Mouse (Mus musculus) cerebellum, postnatal 10 days (tissue): ENCODE results near the gene Sart3.
"Not testable (repeated sequence)": the region's sequence is repeated elsewhere in the genome, so short reads cannot be mapped to it uniquely, and the experiment has no call there.

ENCODE experiments used
- DNase-seq, 2 experiments: peaks; one replicate each; pipeline ENCODE4 v3.0.0; 2021; ENCODE audit warnings: mixed read lengths in 2 of 2

The Sart3 gene

GRCm38 (mm10) chr5:113790453-113791196, 18.3 kb upstream of the Sart3 start:
- DNase-seq = no peak

DNA sequence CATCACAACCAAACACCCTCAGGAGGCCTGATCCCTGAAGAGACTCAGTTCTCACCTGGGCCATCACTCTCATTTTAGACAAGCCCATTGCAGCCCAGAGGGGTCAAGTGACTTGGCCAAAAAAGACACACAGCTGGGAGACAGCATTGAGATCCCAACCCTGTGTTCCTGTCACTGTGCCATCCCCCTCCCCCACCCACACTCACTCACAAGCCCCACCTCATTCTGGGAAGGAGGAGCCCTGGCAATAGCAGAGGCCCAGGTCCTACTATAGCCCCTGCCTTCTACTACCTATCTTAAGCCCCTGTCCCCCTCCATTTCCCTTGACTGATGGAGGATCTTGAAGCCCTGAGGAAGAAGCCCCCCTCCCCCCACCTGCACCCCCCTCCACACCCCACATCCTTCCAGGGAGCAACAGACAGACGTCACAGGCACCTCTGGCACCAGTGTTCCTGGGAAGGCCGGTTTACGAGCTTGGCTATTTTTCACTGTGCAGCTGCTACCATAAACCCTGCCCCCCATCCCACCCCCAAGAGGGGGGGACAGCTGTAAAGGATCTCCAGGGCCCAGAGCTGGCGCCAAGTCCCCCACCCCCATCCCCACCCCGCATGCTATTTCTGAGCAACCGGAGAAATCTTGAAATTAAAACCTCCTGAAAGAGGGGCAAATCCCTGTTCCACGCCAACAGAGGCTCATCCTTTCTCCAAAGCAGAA, 16.9 kb upstream of the Sart3 start:
- DNase-seq = no peak

DNA sequence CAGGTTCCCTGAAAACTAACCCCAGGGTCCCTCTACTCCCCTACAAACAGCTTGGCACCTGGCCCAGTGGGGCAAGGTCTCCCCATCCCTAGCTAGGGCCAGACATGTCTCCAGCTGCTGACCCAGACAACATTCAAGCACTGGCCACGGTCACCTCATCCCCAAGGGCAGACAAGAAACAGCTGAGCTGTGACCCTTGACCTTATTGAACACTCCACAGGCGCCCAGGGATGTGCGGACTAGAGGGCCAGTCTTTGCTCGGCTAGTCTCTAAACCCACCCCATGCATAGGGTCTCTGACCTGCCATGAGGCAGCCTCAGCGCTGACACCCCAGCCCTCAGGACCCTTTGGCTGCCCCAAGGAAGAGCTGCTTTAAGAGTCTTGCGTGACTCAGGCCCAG, 16.3 kb upstream of the Sart3 start:
- DNase-seq = no peak

DNA sequence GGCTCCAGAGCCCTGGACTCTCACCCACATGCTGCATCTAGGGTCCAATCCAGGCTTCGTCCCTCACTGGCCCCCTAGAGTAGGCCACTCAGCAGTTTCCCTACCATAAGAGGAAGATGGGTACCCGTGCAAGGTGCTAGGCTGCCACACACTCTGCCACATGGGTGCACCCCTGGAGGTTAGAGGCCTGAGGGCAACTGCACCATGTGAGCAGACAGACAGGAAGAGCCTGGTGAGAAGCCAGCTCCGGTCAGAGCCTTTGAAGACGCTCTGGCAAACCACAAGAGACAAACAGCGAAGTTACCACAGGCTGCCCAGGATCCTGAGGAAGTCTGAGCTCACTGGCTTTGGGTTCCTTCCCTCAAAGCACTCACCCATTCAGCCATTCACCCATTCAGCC, 14.7 kb upstream of the Sart3 start:
- no peak for DNase-seq

- not testable (repeated sequence) for DNase-seq
Measured at GRCm38 (mm10) chr5:113784104-113784503, 11.8 kb upstream of the Sart3 start.

DNA sequence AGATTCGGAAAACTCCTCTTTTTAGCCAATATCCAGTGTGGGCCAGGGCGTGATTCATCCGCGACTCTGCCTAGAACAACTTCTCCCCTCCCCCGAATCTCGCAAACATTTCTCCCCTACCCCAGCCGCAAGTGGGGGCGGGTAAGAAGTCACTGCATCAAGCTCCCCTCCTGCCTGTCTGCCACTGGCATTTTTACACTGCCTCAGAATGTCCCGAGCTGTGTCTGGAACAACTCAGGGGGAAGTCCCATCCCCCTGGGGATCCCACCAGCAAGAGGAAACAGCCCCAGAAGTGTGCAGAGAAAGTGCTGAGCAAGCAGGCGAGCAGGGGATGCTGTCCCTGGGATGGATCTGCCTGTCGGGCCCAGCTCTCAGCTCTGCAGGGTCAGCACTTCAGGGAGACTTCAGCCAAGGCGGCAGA, 11.3 kb upstream of the Sart3 start:
- no peak for DNase-seq

DNA sequence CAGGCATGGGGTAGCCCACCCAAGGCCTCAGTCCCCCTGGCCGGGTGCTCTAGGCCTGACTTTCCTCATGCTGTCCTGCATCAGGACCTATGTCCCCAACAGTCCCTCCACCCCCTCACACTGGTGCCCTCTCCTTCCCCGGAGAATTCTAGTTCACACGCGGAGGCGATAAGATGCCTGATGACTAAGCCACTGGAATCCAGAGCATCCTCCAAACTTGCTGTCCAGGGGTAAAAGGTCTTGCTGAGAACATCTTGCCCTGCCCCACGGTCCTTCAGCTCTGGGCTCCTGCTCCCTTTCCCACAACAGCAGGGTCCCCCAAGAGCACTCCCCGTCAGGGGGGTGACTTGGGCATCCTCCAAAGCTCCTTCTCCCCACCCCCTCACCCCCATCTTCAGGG, 10.3 kb upstream of the Sart3 start:
- DNase-seq = no peak

- no peak for DNase-seq
Measured at GRCm38 (mm10) chr5:113781875-113782274, 9.6 kb upstream of the Sart3 start.

DNA sequence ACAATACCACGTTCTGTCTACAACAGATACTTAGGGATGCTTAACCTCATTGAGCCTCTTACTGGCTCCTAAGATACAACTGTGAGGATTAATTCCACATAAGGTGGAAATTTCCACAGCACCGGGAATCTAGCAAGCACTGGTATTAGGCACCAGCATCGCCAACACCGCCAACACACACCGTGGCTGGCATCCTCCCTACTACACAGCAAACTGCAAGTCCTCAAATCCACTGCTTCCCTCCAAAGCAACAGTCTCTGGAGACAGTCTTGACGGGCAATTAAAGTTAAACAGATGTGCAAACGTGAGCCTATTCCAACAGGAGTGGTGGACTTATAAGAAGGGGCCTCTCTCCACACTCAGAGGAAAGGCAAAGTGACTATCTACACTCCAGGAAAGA, 8.9 kb upstream of the Sart3 start:
- no peak for DNase-seq

DNA sequence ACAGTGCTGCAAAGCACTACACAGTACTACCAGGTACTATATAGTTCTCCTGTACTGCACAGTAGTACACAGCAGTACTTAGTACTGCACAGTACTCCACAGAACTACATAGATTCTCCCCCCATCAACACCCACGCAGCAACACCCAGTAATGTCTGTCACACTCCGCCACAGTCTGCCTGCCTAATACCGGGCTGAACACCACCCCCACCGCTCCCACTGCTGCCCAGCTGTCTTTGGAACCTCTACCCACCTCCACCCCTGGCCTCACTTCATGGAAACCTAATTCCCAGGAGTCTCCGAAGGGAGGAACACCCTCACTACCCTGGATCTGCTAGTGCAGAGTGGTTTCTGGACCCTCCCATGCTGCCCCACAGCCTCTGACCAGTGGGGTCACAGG, 8.5 kb upstream of the Sart3 start:
- DNase-seq = no peak

- no peak for DNase-seq
Measured at GRCm38 (mm10) chr5:113780082-113780752, 7.9 kb upstream of the Sart3 start.

DNA sequence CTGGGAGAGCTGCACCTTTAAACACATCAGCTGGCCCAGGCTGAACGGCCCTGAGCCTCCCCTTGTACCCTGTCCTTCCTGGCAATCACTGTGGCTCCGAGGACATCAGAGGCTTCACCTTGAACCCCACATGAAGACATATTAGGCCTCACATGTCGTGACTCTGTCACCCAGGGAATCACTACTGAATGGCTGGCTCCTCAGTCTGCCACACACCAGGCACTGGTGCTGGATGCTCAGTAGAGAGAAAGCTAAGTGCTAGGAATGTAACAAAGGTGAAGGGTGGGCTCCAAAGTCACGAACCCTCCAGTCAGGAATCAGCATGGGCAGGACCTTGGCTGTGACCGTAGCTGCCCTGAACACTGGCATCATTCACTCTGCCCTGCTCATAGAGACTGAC, 7.3 kb upstream of the Sart3 start:
- no peak for DNase-seq

- DNase-seq = not testable (repeated sequence)
Measured at GRCm38 (mm10) chr5:113777728-113778127, 5.4 kb upstream of the Sart3 start.

DNA sequence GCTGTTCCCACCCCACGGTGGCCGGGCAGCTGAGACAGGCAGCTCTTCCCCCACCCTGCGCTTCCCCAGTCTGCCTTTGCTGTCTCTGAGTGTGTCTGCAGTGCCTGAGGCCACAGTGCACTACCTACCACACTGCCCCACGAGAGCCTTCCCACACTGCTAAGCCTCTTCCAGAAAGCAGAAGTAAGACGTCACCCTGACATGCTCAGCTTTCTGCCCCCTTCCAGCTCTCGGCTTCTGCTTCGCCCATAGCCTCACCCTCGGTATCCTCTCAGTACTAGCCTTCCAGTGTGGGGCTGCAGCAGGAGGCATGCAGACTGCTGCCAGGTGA, 4.6 kb upstream of the Sart3 start:
- no peak for DNase-seq

GRCm38 (mm10) chr5:113776128-113776895, 4.0 kb upstream of the Sart3 start:
- no peak for DNase-seq

GRCm38 (mm10) chr5:113775585-113775984, 3.3 kb upstream of the Sart3 start:
- DNase-seq = no peak

- peak; percentile 93 to 95 for DNase-seq
Measured at GRCm38 (mm10) chr5:113773664-113774063, 1.4 kb upstream of the Sart3 start.

DNA sequence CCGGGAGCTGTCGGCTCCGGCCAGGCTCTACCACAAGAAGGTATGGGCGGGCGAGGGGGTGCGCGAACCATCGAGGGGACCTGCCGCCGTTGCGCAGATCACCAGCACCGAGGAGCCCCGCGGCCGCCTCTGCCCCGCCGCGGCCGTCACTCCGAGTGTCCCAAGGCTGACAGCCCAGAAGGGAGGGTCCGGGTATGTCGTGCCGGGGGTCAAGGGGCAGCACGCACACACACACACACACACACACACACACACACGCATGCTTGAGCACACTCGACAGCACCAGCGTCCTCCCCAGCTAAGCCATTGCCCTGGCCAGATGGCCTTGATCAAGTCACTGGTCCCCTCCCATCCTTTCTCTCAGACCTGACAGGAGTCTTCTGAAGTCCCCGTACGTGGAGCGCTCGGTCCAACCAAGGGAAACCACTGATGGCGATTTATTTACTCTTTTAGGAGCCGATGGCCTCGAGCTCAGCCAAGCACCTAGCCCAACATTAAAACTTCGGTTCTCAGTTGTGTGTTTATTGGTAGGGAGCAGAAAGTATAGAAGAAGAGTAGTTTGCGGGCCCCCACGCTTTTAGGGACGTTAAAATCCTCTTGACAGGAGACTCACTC, 702 bp upstream of the Sart3 start:
- no peak for DNase-seq

GRCm38 (mm10) chr5:113771213-113772162, 822 bp downstream of the Sart3 start:
- peak; percentile 88 to 90 for DNase-seq

GRCm38 (mm10) chr5:113768806-113769205, 3.5 kb downstream of the Sart3 start:
- DNase-seq = no peak
